10 mouse cellular contexts compared by ENCODE assay signal in genomic region chr11:96967544-96968269, GRCm38 (mm10). TPM values are rescaled to one million over a fixed set of nuclear protein-coding genes. Genes with fewer than 3 reads are reported as not detected.
DNase-seq lines count a peak whose midpoint lies in the region; ATAC-seq lines count a peak whose summit lies in the region.
"Had no signal": no experiment of that assay in that cellular context is flagged by ENCODE, and none has a peak within 500 bp of the region (broad histone marks: within the 10 kb centered on the region; RNA-seq: fewer than 3 reads in every experiment).

No protein-coding gene starts in this region.

- peaks cover 59% of the 10 kb centered on the region for H3K4me1 ChIP-seq in heart, embryonic 16.5 days (ENCODE audit: control insufficient read depth, insufficient read depth, low read length)
- H3K4me1 ChIP-seq in liver, embryonic 12.5 days, result peaks cover 89% of the 10 kb centered on the region
- H3K4me1 ChIP-seq in forebrain, embryonic 16.5 days (replicated peaks; ENCODE audit: control insufficient read depth, insufficient read depth, low read length), result peaks cover 6% of the 10 kb centered on the region; the same call in 1 of the 2 replicates
- 0 out of 2 replicates have a peak, but pooled peaks cover 2% of the 10 kb centered on the region for H3K4me1 ChIP-seq in forebrain, embryonic 11.5 days (replicated peaks; ENCODE audit: control insufficient read depth, insufficient read depth, low read length)
- H3K4me1 ChIP-seq: limb, embryonic 12.5 days had no signal

- H3K9me3 ChIP-seq in heart, embryonic 16.5 days (replicated peaks; ENCODE audit: control insufficient read depth, low read length), result no peaks in the 10 kb centered on the region
- H3K9me3 ChIP-seq in liver, embryonic 12.5 days (replicated peaks), result no peaks in the 10 kb centered on the region
- no peaks in the 10 kb centered on the region for H3K9me3 ChIP-seq in forebrain, embryonic 16.5 days (ENCODE audit: control insufficient read depth, low read length)
- H3K9me3 ChIP-seq in forebrain, embryonic 11.5 days (ENCODE audit: control insufficient read depth, low read length), result no peaks in the 10 kb centered on the region
- H3K9me3 ChIP-seq: limb, embryonic 12.5 days had no signal

- no peak for DNase-seq in heart, postnatal 36 days
- DNase-seq in thymus, postnatal 14 days, result peak; percentile 39
- DNase-seq in thymus, postnatal 10 days (ENCODE audit: low spot score in 2 of 2), result no peak
- peak; percentile 46 for DNase-seq in thymus, postnatal 4 days
- DNase-seq in forebrain, embryonic 11.5 days (ENCODE audit: low spot score), result no peak

- H3K4me3 ChIP-seq in heart, embryonic 16.5 days (ENCODE audit: low read length), result peak overlapping the region; percentile 11; the same call in 1 of the 2 replicates
- H3K4me3 ChIP-seq in liver, embryonic 12.5 days, result peak overlapping the region; percentile 41
- no peak overlapping the region for H3K4me3 ChIP-seq in forebrain, embryonic 16.5 days (replicated peaks; ENCODE audit: low read length)
- no peak overlapping the region for H3K4me3 ChIP-seq in forebrain, embryonic 11.5 days (ENCODE audit: low read depth, low read length)
- H3K4me3 ChIP-seq: limb, embryonic 12.5 days had no signal

- no peak for ATAC-seq in heart, embryonic 16.5 days (replicated peaks; ENCODE audit: extremely low read depth, insufficient read depth, low FRiP score)
- ATAC-seq in liver, embryonic 12.5 days, result no peak
- no peak for ATAC-seq in forebrain, embryonic 16.5 days
- ATAC-seq in forebrain, embryonic 11.5 days (replicated peaks; ENCODE audit: low FRiP score), result no peak

- H3K36me3 ChIP-seq in heart, embryonic 16.5 days (ENCODE audit: control insufficient read depth, insufficient read depth), result no peaks in the 10 kb centered on the region
- H3K36me3 ChIP-seq in liver, embryonic 12.5 days, result peaks cover 40% of the 10 kb centered on the region
- no peaks in the 10 kb centered on the region for H3K36me3 ChIP-seq in forebrain, embryonic 16.5 days (ENCODE audit: control insufficient read depth, insufficient read depth)
- no peaks in the 10 kb centered on the region for H3K36me3 ChIP-seq in forebrain, embryonic 11.5 days (ENCODE audit: control insufficient read depth, insufficient read depth, low read length)

- peak overlapping the region; percentile 100 for H3K27ac ChIP-seq in heart, embryonic 16.5 days (ENCODE audit: low read length)
- H3K27ac ChIP-seq in liver, embryonic 12.5 days, result peak overlapping the region; percentile 87
- no peak overlapping the region for H3K27ac ChIP-seq in forebrain, embryonic 16.5 days (ENCODE audit: low read length)
- H3K27ac ChIP-seq in forebrain, embryonic 11.5 days (ENCODE audit: low read depth, low read length), result no peak overlapping the region

- peak overlapping the region; percentile 73 for H3K9ac ChIP-seq in heart, embryonic 16.5 days (ENCODE audit: low read length)
- H3K9ac ChIP-seq in liver, embryonic 12.5 days, result peak overlapping the region; percentile 66
- H3K9ac ChIP-seq in forebrain, embryonic 16.5 days (replicated peaks; ENCODE audit: low read depth, low read length), result no peak overlapping the region
- no peak overlapping the region for H3K9ac ChIP-seq in forebrain, embryonic 11.5 days (ENCODE audit: low read length)
- H3K9ac ChIP-seq: limb, embryonic 12.5 days had no signal

- H3K27me3 ChIP-seq in heart, embryonic 16.5 days (ENCODE audit: control insufficient read depth, insufficient read depth, low read length), result no peaks in the 10 kb centered on the region
- H3K27me3 ChIP-seq in liver, embryonic 12.5 days (replicated peaks), result no peaks in the 10 kb centered on the region
- no peaks in the 10 kb centered on the region for H3K27me3 ChIP-seq in forebrain, embryonic 16.5 days (replicated peaks; ENCODE audit: control insufficient read depth, insufficient read depth, low read length)
- H3K27me3 ChIP-seq in forebrain, embryonic 11.5 days (ENCODE audit: control insufficient read depth, insufficient read depth, low read length), result no peaks in the 10 kb centered on the region
- H3K27me3 ChIP-seq: limb, embryonic 12.5 days had no signal

- 42% methylated on average over 11 of the region's 11 CpGs for WGBS in heart, embryonic 16.5 days
- 29% methylated on average over 11 of the region's 11 CpGs for WGBS in liver, embryonic 12.5 days (ENCODE audit: insufficient replicate concordance)
- WGBS in forebrain, embryonic 16.5 days, result 89% methylated on average over 11 of the region's 11 CpGs
- 90% methylated on average over 11 of the region's 11 CpGs for WGBS in forebrain, embryonic 11.5 days

- intact Hi-C loops in heart, postnatal 36 days (cut with DNase I), result loop anchor here (5.0 kb wide), 1 partner anchor 140 kb away; the partner anchor contains the start of gene Nfe2l1

- H3K4me2 ChIP-seq in heart, embryonic 16.5 days (ENCODE audit: low read depth, low read length), result peak overlapping the region; percentile 71
- H3K4me2 ChIP-seq in liver, embryonic 12.5 days, result peak overlapping the region; percentile 66
- no peak overlapping the region for H3K4me2 ChIP-seq in forebrain, embryonic 16.5 days (ENCODE audit: low read length)
- no peak overlapping the region for H3K4me2 ChIP-seq in forebrain, embryonic 11.5 days (ENCODE audit: low read depth, low read length, severe bottlenecking)
- H3K4me2 ChIP-seq: limb, embryonic 12.5 days had no signal

RNA-seq across cellular contexts. Expression of gene Sp2, which starts 15.1 kb away (rescaled TPM):
- 15.2 and 15.7 TPM in 2 replicates for polyA plus RNA-seq in heart, embryonic 16.5 days (2015; fragmentation: Nextera tagmentation; extraction: Ambion mirVana)
- 10 to 100 TPM; 10.3 to 13.8 TPM for total RNA-seq in heart, postnatal 36 days (2021)
- polyA plus RNA-seq in liver, embryonic 12.5 days (2016; fragmentation: Nextera tagmentation; extraction: Ambion mirVana), result 15.5 and 18.5 TPM in 2 replicates
- polyA plus RNA-seq in forebrain, embryonic 16.5 days (2015; fragmentation: Nextera tagmentation; extraction: Ambion mirVana), result 16.2 and 16.3 TPM in 2 replicates
- 30.9 and 31.0 TPM in 2 replicates for polyA plus RNA-seq in forebrain, embryonic 11.5 days (2014; fragmentation: Nextera tagmentation; extraction: Ambion mirVana)

RNA-seq across cellular contexts. Expression of gene Pnpo, which starts 23.9 kb away (rescaled TPM):
- polyA plus RNA-seq in heart, embryonic 16.5 days (2015; fragmentation: Nextera tagmentation; extraction: Ambion mirVana), result 45.8 and 48.9 TPM in 2 replicates
- 10 to 100 TPM; 12.8 to 13.9 TPM for total RNA-seq in heart, postnatal 36 days (2021)
- polyA plus RNA-seq in liver, embryonic 12.5 days (2016; fragmentation: Nextera tagmentation; extraction: Ambion mirVana), result 528 and 553 TPM in 2 replicates
- polyA plus RNA-seq in forebrain, embryonic 16.5 days (2015; fragmentation: Nextera tagmentation; extraction: Ambion mirVana), result 21.7 and 22.8 TPM in 2 replicates
- 24.8 and 28.8 TPM in 2 replicates for polyA plus RNA-seq in forebrain, embryonic 11.5 days (2014; fragmentation: Nextera tagmentation; extraction: Ambion mirVana)

RNA-seq across cellular contexts. Expression of gene Prr15l, which starts 39.8 kb away (rescaled TPM):
- polyA plus RNA-seq in heart, embryonic 16.5 days (2015; fragmentation: Nextera tagmentation; extraction: Ambion mirVana), result 1.0 and 5.6 TPM in 2 replicates
- 1 to 10 TPM in 1 of 2 experiments, under 1 TPM in 1; 0.73 to 1.8 TPM for total RNA-seq in heart, postnatal 36 days (2021)
- 2.4 and 3.2 TPM in 2 replicates for polyA plus RNA-seq in liver, embryonic 12.5 days (2016; fragmentation: Nextera tagmentation; extraction: Ambion mirVana)
- polyA plus RNA-seq in forebrain, embryonic 16.5 days (2015; fragmentation: Nextera tagmentation; extraction: Ambion mirVana), result 0.19 and 0.27 TPM in 2 replicates
- polyA plus RNA-seq in forebrain, embryonic 11.5 days (2014; fragmentation: Nextera tagmentation; extraction: Ambion mirVana), result 0.25 and 0.29 TPM in 2 replicates
- polyA plus RNA-seq: cortical plate, adult 2 months had no signal

RNA-seq across cellular contexts. Expression of gene Sp6, which starts 45.5 kb away (rescaled TPM):
- 0.21 TPM in 1 of 2 replicates, not detected in the other for polyA plus RNA-seq in heart, embryonic 16.5 days (2015; fragmentation: Nextera tagmentation; extraction: Ambion mirVana)
- total RNA-seq in heart, postnatal 36 days (2021), result under 1 TPM in 1 of 2 experiments, not detected in 1; 0.14 TPM
- polyA plus RNA-seq in liver, embryonic 12.5 days (2016; fragmentation: Nextera tagmentation; extraction: Ambion mirVana), result 0.15 and 0.19 TPM in 2 replicates
- 0.29 and 0.68 TPM in 2 replicates for polyA plus RNA-seq in forebrain, embryonic 16.5 days (2015; fragmentation: Nextera tagmentation; extraction: Ambion mirVana)
- 0.17 TPM in 1 of 2 replicates, not detected in the other for polyA plus RNA-seq in forebrain, embryonic 11.5 days (2014; fragmentation: Nextera tagmentation; extraction: Ambion mirVana)

RNA-seq across cellular contexts. Expression of gene Cdk5rap3, which starts 51.4 kb away (rescaled TPM):
- polyA plus RNA-seq in heart, embryonic 16.5 days (2015; fragmentation: Nextera tagmentation; extraction: Ambion mirVana), result 48.7 and 60.5 TPM in 2 replicates
- total RNA-seq in heart, postnatal 36 days (2021), result 10 to 100 TPM; 22.7 to 23.7 TPM
- polyA plus RNA-seq in liver, embryonic 12.5 days (2016; fragmentation: Nextera tagmentation; extraction: Ambion mirVana), result 49.0 and 51.6 TPM in 2 replicates
- 103 and 106 TPM in 2 replicates for polyA plus RNA-seq in forebrain, embryonic 16.5 days (2015; fragmentation: Nextera tagmentation; extraction: Ambion mirVana)
- 83.4 and 94.0 TPM in 2 replicates for polyA plus RNA-seq in forebrain, embryonic 11.5 days (2014; fragmentation: Nextera tagmentation; extraction: Ambion mirVana)

Comparison
In these comparisons a context has a peak if more than half of its experiments do, and no peak if none do; other contexts are left out.
1. DNase-seq: peak in thymus, postnatal 14 days (single experiment) and thymus, postnatal 4 days (single experiment); none in heart, postnatal 36 days (0 of 2), thymus, postnatal 10 days (0 of 2) and forebrain, embryonic 11.5 days (single experiment).
2. H3K27ac ChIP-seq: peak in heart, embryonic 16.5 days (single experiment) and liver, embryonic 12.5 days (single experiment); none in forebrain, embryonic 16.5 days (single experiment) and forebrain, embryonic 11.5 days (single experiment).
3. H3K4me2 ChIP-seq: peak in heart, embryonic 16.5 days (single experiment) and liver, embryonic 12.5 days (single experiment); none in forebrain, embryonic 16.5 days (single experiment) and forebrain, embryonic 11.5 days (single experiment).
4. H3K4me3 ChIP-seq: peak in heart, embryonic 16.5 days (single experiment) and liver, embryonic 12.5 days (single experiment); none in forebrain, embryonic 16.5 days (single experiment) and forebrain, embryonic 11.5 days (single experiment).
5. H3K9ac ChIP-seq: peak in heart, embryonic 16.5 days (single experiment) and liver, embryonic 12.5 days (single experiment); none in forebrain, embryonic 16.5 days (single experiment) and forebrain, embryonic 11.5 days (single experiment).
6. RNA of gene Pnpo, which starts 23.9 kb away (polyA plus RNA-seq): 528 to 553 TPM in liver, embryonic 12.5 days; 45.8 to 48.9 TPM in heart, embryonic 16.5 days, 24.8 to 28.8 TPM in forebrain, embryonic 11.5 days and 21.7 to 22.8 TPM in forebrain, embryonic 16.5 days; every median in the first group is over 10 times any median in the second.